Mouse (Mus musculus): ENCODE measurements around the gene Ppp1r3f.

- TF ChIP-seq EP300 (IDR thresholded peaks at IDR 0.05; ENCODE audit: insufficient read depth, low read depth, low read length) (no peak), CTCF (IDR thresholded peaks at IDR 0.05; ENCODE audit: low read depth, low read length) (no peak)
Observed at GRCm38 (mm10) chrX:7574087-7574884, at the start of gene Ppp1r3f.

Data from ES-Bruce4 (cell line).